Mouse (Mus musculus): ENCODE measurements around the gene Ecpas. TPM values are rescaled to one million over a fixed set of nuclear protein-coding genes. Genes with fewer than 3 reads are reported as not detected.
A peak's percentile ranks its signal among the peaks of the same experiment; 100 is the strongest.

The Ecpas gene
- total RNA-seq, 1 experiment from 2014 or later, result 72.1 TPM

GRCm38 (mm10) chr4:58913336-58914026, 932 bp upstream of the Ecpas start:
- peak; percentile 46; the same call in 1 of the 2 replicates for ATAC-seq (replicated peaks; ENCODE audit: insufficient number of reproducible peaks, low FRiP score, low TSS enrichment, poor library complexity, severe bottlenecking)

GRCm38 (mm10) chr4:58911831-58912628, 519 bp downstream of the Ecpas start:
- peak; percentile 18; the same call in 1 of the 2 replicates for ATAC-seq (replicated peaks; ENCODE audit: insufficient number of reproducible peaks, low FRiP score, low TSS enrichment, poor library complexity, severe bottlenecking)

- ATAC-seq (replicated peaks; ENCODE audit: insufficient number of reproducible peaks, low FRiP score, low TSS enrichment, poor library complexity, severe bottlenecking), result no peak; the same call in 1 of the 2 replicates
These were observed 1.3 kb downstream of the Ecpas start for GRCm38 (mm10) chr4:58911069-58911830.

- ATAC-seq (replicated peaks; ENCODE audit: insufficient number of reproducible peaks, low FRiP score, low TSS enrichment, poor library complexity, severe bottlenecking), result no peak
These were observed 2.1 kb downstream of the Ecpas start for GRCm38 (mm10) chr4:58910175-58911068.

GRCm38 (mm10) chr4:58907453-58907852, 5.1 kb downstream of the Ecpas start:
- no peak for ATAC-seq (replicated peaks; ENCODE audit: insufficient number of reproducible peaks, low FRiP score, low TSS enrichment, poor library complexity, severe bottlenecking)

- no peak for ATAC-seq (replicated peaks; ENCODE audit: insufficient number of reproducible peaks, low FRiP score, low TSS enrichment, poor library complexity, severe bottlenecking)
These were observed 14.2 kb downstream of the Ecpas start for GRCm38 (mm10) chr4:58898318-58898717.

GRCm38 (mm10) chr4:58897436-58897835, 15.1 kb downstream of the Ecpas start:
- ATAC-seq (replicated peaks; ENCODE audit: insufficient number of reproducible peaks, low FRiP score, low TSS enrichment, poor library complexity, severe bottlenecking), result no peak

- no peak for ATAC-seq (replicated peaks; ENCODE audit: insufficient number of reproducible peaks, low FRiP score, low TSS enrichment, poor library complexity, severe bottlenecking)
These were observed 18.1 kb downstream of the Ecpas start for GRCm38 (mm10) chr4:58894399-58894798.

GRCm38 (mm10) chr4:58890035-58890782, 22.3 kb downstream of the Ecpas start:
- ATAC-seq (replicated peaks; ENCODE audit: insufficient number of reproducible peaks, low FRiP score, low TSS enrichment, poor library complexity, severe bottlenecking), result no peak

- no peak for ATAC-seq (replicated peaks; ENCODE audit: insufficient number of reproducible peaks, low FRiP score, low TSS enrichment, poor library complexity, severe bottlenecking)
These were observed 24.0 kb downstream of the Ecpas start for GRCm38 (mm10) chr4:58888568-58888967.

GRCm38 (mm10) chr4:58887626-58888025, 24.9 kb downstream of the Ecpas start:
- no peak for ATAC-seq (replicated peaks; ENCODE audit: insufficient number of reproducible peaks, low FRiP score, low TSS enrichment, poor library complexity, severe bottlenecking)

- ATAC-seq (replicated peaks; ENCODE audit: insufficient number of reproducible peaks, low FRiP score, low TSS enrichment, poor library complexity, severe bottlenecking), result no peak
These were observed 25.8 kb downstream of the Ecpas start for GRCm38 (mm10) chr4:58886778-58887177.

- ATAC-seq (replicated peaks; ENCODE audit: insufficient number of reproducible peaks, low FRiP score, low TSS enrichment, poor library complexity, severe bottlenecking), result no peak
These were observed 27.2 kb downstream of the Ecpas start for GRCm38 (mm10) chr4:58885341-58885740.

- no peak for ATAC-seq (replicated peaks; ENCODE audit: insufficient number of reproducible peaks, low FRiP score, low TSS enrichment, poor library complexity, severe bottlenecking)
These were observed 28.7 kb downstream of the Ecpas start for GRCm38 (mm10) chr4:58883841-58884240.

- ATAC-seq (replicated peaks; ENCODE audit: insufficient number of reproducible peaks, low FRiP score, low TSS enrichment, poor library complexity, severe bottlenecking), result no peak
These were observed 38.2 kb downstream of the Ecpas start for GRCm38 (mm10) chr4:58874373-58874772.

- no peak for ATAC-seq (replicated peaks; ENCODE audit: insufficient number of reproducible peaks, low FRiP score, low TSS enrichment, poor library complexity, severe bottlenecking)
These were observed 45.3 kb downstream of the Ecpas start for GRCm38 (mm10) chr4:58867242-58867641.

GRCm38 (mm10) chr4:58832908-58833307, 79.6 kb downstream of the Ecpas start:
- ATAC-seq (replicated peaks; ENCODE audit: insufficient number of reproducible peaks, low FRiP score, low TSS enrichment, poor library complexity, severe bottlenecking), result no peak

GRCm38 (mm10) chr4:58825921-58826320, 86.6 kb downstream of the Ecpas start:
- no peak for ATAC-seq (replicated peaks; ENCODE audit: insufficient number of reproducible peaks, low FRiP score, low TSS enrichment, poor library complexity, severe bottlenecking)

All from monocyte, adult 5-6 weeks (primary cell).